Mouse (Mus musculus) spleen, postnatal 4 days (tissue): Measurements from ENCODE around the gene Pim2.
"Not testable (repeated sequence)": the region's sequence is repeated elsewhere in the genome, so short reads cannot be mapped to it uniquely, and the experiment has no call there.

Experiments
- DNase-seq, 2 experiments: peaks; one replicate each; pipeline ENCODE4 v3.0.0; 2022; ENCODE audit warnings: low spot score in 2 of 2

The Pim2 gene

DNA sequence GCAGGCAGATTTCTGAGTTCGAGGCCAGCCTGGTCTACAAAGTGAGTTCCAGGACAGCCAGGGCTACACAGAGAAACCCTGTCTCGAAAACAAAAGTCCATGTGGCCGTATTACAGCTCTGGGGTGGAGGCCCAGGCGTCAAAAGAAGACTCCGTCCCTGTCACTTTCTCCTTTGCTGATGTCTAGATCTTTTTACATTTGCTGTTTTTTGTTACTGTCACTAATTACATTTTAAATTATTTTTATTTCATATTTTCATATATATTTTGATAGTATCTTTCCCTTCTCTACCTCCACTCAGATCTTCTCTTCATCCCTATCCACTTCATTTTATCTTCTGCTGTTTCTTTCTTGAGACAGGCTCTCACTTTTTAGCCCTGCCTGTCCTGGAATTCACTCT, 29.7 kb downstream of the Pim2 start, which contains the start of gene Gm10491:
Gene Gm10491, minus strand, starts transcription at position 101 of the 400 bp plus-strand sequence.
- no peak for DNase-seq

- DNase-seq, result not testable (repeated sequence)
Observed at GRCm38 (mm10) chrX:7909242-7909641, 31.2 kb downstream of the Pim2 start, which contains the start of gene Gm10490. Gene Gm10490, plus strand, starts transcription at chrX:7909542.

DNA sequence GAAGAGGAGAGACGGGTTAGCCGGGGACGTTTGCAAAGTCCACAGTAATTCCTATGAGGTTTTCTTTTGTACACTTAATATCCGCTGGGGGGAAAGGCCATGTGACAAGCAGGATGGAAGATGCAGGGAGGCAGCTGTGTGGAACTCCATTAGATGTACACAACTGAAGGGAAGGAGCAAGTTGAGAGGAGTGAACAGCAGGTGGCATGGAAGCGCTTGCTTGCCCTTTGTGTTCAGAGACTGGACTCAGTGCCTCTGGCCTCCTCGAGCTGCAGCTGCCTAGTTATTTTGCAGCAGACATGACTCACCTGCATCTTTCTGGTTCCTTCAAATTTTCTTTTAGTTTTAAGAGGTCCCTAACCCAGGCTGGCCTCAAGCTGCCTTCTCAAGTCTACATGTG, 32.4 kb downstream of the Pim2 start:
- DNase-seq, result no peak

DNA sequence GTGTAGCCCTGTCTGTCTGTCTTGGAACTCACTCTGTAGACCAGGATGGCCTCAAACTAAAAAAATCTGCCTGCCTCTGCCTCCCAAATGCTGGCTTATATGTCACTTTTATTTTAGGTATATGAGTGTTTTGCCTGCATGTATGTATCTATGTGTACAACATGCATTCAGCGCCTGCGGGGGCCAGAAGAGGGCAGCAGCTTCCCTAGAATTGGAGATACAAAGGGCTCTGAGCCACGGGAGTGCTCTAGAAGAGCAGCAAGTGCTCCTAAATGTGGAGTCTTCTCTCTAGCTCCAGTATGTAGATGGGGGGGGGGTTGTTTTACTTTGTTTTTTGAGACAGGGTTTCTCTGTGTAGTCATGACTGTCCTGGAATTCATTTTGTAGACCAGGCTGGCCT, 37.6 kb downstream of the Pim2 start:
- peak in 1 of 2 experiments; percentile 20 for DNase-seq

DNA sequence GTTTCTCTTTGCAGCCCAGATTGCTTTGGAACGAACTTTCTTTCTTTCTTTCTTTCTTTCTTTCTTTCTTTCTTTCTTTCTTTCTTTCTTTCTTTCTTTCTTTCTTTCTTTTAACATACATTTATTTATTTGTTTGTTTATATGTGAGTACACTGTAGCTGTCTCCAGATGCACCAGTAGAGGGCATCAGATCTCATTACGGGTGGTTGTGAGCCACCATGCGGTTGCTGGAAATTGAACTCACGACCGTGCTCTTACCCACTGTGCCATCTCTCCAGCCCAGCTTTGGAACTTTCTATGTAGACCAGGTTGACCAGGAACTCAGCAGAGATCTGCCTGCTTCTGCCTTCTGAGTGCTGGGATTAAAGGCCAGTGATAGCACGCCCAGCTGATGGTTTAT, 39.9 kb downstream of the Pim2 start:
- DNase-seq, result not testable (repeated sequence)

- no peak for DNase-seq
Observed at GRCm38 (mm10) chrX:7919601-7920383, 41.7 kb downstream of the Pim2 start, which contains the start of gene Pcsk1n. Gene Pcsk1n, plus strand, starts transcription at chrX:7919822.

GRCm38 (mm10) chrX:7922032-7922431, 44.0 kb downstream of the Pim2 start:
- DNase-seq, result no peak

DNA sequence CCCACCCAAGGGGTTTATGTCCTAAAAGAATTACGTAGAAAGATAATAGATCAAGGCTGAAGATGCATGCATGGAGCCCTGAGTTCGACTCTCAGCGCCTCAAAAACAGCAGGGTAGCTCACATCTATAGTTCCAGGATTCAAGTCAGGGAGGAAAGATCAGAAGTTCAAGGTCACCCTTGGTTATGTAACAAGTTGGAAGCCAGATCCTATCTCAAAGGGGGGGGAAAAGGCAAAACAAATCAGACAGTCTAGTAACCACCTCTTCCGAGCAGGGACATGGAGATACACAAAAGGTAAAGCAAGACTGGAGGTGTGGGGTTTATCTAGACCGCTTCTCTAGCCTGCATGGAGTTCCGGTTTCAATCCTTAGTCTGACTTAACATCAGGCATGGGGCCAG, 48.2 kb downstream of the Pim2 start:
- no peak for DNase-seq

- DNase-seq, result no peak
Observed at GRCm38 (mm10) chrX:7927116-7927515, 49.1 kb downstream of the Pim2 start.

DNA sequence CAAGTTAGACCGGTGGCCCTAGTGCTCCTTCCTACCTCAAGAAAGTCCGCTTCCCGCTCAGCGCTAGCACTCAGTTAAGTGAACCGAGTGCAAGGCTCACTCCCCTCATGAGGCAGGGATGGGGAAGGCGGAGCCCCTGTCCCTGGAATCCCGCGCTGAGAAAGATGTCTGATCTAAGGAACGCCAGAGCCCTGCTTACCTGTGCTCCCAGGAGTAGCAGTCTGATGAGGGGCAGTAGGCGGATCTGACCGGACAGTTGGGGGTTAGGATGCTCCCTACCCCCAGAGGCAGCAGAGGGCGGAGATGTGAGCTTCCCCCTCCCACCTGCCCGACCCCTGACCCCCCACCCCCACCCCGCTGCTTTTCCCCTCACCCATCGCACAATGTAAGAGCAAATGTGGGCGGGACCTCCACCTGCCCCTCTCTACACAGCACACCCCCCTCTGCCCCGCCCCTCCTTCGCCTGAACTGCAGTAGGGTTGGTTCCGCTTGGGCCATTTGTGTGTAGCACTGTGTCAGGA, 50.3 kb downstream of the Pim2 start, which contains the start of gene Eras:
Gene Eras, minus strand, starts transcription at position 338 of the 521 bp plus-strand sequence.
- no peak for DNase-seq
